Mouse (Mus musculus) cerebellum, postnatal 25 days (tissue): Measurements from ENCODE around the gene Cybc1.
A peak's percentile ranks its signal among the peaks of the same experiment; 100 is the strongest.

ENCODE experiments used
- DNase-seq, 2 experiments: peaks; one replicate each; pipeline ENCODE4 v3.0.0; 2021; ENCODE audit warnings: mixed read lengths in 2 of 2

Gene Cybc1

GRCm38 (mm10) chr11:121204161-121205006 is 24.7 kb downstream of the Cybc1 start, which contains the start of the genes Hexdc and Ogfod3:
TSS of gene Hexdc (plus strand) at chr11:121204433.
TSS of gene Ogfod3 (minus strand) at chr11:121204711.
- DNase-seq, result peak; percentile 96 to 98

GRCm38 (mm10) chr11:121203859-121204160 is 25.3 kb downstream of the Cybc1 start:
- DNase-seq, result no peak

GRCm38 (mm10) chr11:121201436-121202198 is 27.5 kb downstream of the Cybc1 start:
- peak in 1 of 2 experiments; percentile 56 for DNase-seq

GRCm38 (mm10) chr11:121200781-121201180 is 28.3 kb downstream of the Cybc1 start:
- no peak for DNase-seq

GRCm38 (mm10) chr11:121199851-121200250 is 29.3 kb downstream of the Cybc1 start:
- no peak for DNase-seq

GRCm38 (mm10) chr11:121198622-121199021 is 30.5 kb downstream of the Cybc1 start:
- no peak for DNase-seq

GRCm38 (mm10) chr11:121193415-121193814 is 35.7 kb downstream of the Cybc1 start:
- DNase-seq, result no peak

GRCm38 (mm10) chr11:121192742-121193141 is 36.4 kb downstream of the Cybc1 start:
- no peak for DNase-seq

- peak; percentile 61 to 77 for DNase-seq
These were observed 39.4 kb downstream of the Cybc1 start for GRCm38 (mm10) chr11:121189681-121190080.

GRCm38 (mm10) chr11:121176285-121177270 is 52.5 kb downstream of the Cybc1 start:
- peak; percentile 68 to 78 for DNase-seq

- no peak for DNase-seq
These were observed 54.9 kb downstream of the Cybc1 start for GRCm38 (mm10) chr11:121174234-121174633.

GRCm38 (mm10) chr11:121173203-121173602 is 55.9 kb downstream of the Cybc1 start:
- DNase-seq, result no peak
